Mouse (Mus musculus): Measurements from ENCODE around the gene Gm11236. TPM values are rescaled to one million over a fixed set of nuclear protein-coding genes. Genes with fewer than 3 reads are reported as not detected.
"Not testable (repeated sequence)": the region's sequence is repeated elsewhere in the genome, so short reads cannot be mapped to it uniquely, and the experiment has no call there.

Gm11236 gene
- not detected for total RNA-seq (2021)

GRCm38 (mm10) chr4:73637821-73638220, at the start of gene Gm11236:
Gene Gm11236 (plus strand): TSS chr4:73638121.
- DNase-seq; intact Hi-C loops (cut with DNase I): not testable (repeated sequence)

- DNase-seq = peak; percentile 2
- intact Hi-C loops (cut with DNase I) = no loop called here
Observed at GRCm38 (mm10) chr4:73599248-73599647, 38.7 kb upstream of the Gm11236 start.

GRCm38 (mm10) chr4:73607581-73607980, 30.3 kb upstream of the Gm11236 start, which contains the start of gene Gm11238:
Gene Gm11238 (plus strand): TSS chr4:73607881.
- DNase-seq = not testable (repeated sequence)
- intact Hi-C loops (cut with DNase I) = loop anchor here (10.0 kb wide), 1 partner anchor 407 kb away; the partner anchor contains the start of gene Frmd3

GRCm38 (mm10) chr4:73622684-73623083, 15.2 kb upstream of the Gm11236 start, which contains the start of gene Gm11237:
Gene Gm11237 (plus strand): TSS chr4:73622984.
- intact Hi-C loops (cut with DNase I) = not testable (repeated sequence)

GRCm38 (mm10) chr4:73661864-73662263, 23.9 kb downstream of the Gm11236 start:
- DNase-seq = peak; percentile 0
- intact Hi-C loops (cut with DNase I) = not testable (repeated sequence)

More at GRCm38 (mm10) chr4:73622684-73623083, 15.2 kb upstream of the Gm11236 start, which contains the start of gene Gm11237:
- DNase-seq = not testable (repeated sequence)

- intact Hi-C loops (cut with DNase I); DNase-seq: not testable (repeated sequence)
Observed at GRCm38 (mm10) chr4:73668054-73668453, 30.1 kb downstream of the Gm11236 start, which contains the start of gene Gm11239. Gene Gm11239 (plus strand): TSS chr4:73668354.

GRCm38 (mm10) chr4:73683216-73683615, 45.3 kb downstream of the Gm11236 start, which contains the start of gene Gm428:
Gene Gm428 (plus strand): TSS chr4:73683516.
- intact Hi-C loops (cut with DNase I); DNase-seq: not testable (repeated sequence)

Other genes with a start within 250 kb of the Gm11236 start
- not detected for gene Gm11487, start 233.0 kb upstream of the Gm11236 start, total RNA-seq (2021)
- not detected for gene Gm11238, start 30.2 kb upstream of the Gm11236 start, total RNA-seq (2021)
- not detected for gene Gm11237, start 15.1 kb upstream of the Gm11236 start, total RNA-seq (2021)
- gene Gm11239, start 30.2 kb downstream of the Gm11236 start, total RNA-seq (2021) = not detected
- not detected for gene Gm428, start 45.4 kb downstream of the Gm11236 start, total RNA-seq (2021)
- gene Rasef, start 152.9 kb downstream of the Gm11236 start, total RNA-seq (2021) = under 1 TPM; 0.62 to 0.77 TPM
- not detected for gene Gm11758, start 238.1 kb downstream of the Gm11236 start, total RNA-seq (2021)